Mouse (Mus musculus) CD4-positive, CD25-positive, alpha-beta regulatory T cell, adult 2 months (primary cell): ENCODE measurements at regions not wholly inside any gene's neighbourhood (a gene's known extent, or its start where the extent isn't known, plus 50 kb on each side); places are given as distances from the start of the nearest gene placed in this dataset.
A peak's percentile ranks its signal among the peaks of the same experiment; 100 is the strongest.

Source experiments
- DNase-seq: peaks from one replicate; pipeline ENCODE4 v3.0.0-alpha.2; 2012; ENCODE audit warnings: low read depth, low spot score

DNA sequence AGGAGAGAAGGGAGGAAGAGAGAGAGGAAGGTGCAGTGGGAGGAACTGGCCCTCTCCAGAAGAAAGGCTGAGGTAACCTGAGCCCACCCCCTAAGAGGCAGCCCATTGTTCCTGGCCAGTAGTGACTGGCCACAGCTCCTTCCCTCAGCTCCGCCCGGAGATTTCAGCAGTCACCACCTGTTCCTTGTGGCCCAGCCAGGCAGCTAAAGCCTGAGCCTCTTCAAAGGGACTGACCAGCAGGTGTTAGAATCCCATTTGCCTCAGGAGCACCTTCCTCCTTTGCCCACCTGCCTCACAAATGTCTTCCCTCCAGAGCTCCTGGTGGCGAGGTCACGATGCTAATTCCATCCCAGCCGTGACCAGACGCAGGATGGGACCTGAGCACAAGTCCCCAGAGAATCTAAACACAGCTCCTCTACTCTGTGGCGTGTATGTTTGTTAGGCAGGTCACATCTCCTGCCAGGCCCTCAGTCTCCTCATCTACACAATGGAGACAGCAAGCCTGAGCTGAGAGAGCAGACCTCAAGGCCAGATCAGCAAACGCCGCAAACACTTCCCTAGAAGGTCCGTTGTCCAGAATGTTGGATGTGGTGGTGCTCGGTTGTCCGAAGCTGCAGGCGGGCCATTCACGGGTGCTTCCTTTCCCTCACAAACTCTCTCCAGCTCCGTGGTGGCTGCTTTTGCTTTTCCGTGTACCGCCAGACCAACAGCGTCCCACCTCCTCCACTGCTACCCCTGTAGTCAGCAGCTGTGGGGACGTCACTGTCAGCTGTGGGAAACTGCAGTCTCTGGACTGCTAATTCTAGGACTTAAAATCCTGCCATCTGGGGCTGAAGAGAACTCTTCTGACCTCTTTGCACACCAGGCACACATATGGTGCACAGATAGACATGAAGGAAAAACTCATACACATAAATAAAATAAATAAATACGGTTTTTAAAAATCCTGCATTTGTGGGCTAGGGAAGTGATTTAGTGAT lies 145.8 kb upstream of the Rad23b start:
- DNase-seq = no peak

DNA sequence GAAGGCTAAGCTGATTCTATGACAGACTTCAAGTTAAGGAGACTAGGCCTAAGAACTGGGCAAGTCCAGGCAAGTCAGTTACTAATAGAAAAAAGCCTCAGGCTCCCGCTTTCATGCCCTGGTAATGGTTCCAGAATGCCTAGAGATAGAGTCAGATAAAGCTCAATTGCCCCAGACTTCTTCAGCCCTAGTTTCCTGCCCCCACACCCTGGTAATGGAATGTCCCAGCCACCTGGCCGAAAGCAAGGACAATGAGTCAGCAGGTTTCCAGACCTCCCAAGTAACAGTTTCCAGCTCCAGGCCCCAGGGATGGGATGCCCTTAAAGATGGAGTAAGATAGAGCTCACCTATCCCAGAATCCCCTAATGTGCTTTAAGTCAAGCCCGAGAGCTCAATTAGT lies 143.6 kb upstream of the Rad23b start:
- no peak for DNase-seq

DNA sequence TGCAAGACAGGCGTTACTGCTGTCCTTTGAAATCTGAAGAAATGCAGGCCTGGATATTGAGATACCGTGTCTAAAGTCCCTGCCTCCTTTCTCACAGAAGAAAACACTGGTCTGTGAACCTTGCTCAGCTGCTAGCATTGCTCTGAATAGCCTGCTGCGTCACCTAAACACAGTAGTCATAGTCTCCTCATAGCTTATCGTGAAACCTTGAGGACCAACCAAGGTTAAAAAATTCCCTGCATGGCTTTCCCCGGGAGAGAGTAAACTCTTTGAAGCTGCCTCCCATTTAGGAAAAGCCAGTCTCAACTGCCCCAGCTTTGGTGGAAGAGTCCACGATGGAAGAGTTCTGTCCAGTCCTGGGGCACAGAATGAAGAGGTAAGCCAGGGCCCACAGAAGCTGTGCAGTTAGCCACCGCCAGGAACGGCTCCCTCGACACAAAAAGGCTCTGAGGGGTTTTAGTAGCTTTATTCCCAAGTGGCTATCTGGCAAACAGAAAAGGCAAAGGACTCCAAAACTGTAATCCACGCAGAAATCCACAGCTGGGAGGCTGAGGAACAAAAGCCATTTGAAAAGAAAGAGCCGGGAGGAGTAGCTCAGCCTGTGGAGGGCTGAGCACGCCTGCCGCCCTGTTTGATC lies 142.0 kb upstream of the Rad23b start:
- DNase-seq = no peak

DNA sequence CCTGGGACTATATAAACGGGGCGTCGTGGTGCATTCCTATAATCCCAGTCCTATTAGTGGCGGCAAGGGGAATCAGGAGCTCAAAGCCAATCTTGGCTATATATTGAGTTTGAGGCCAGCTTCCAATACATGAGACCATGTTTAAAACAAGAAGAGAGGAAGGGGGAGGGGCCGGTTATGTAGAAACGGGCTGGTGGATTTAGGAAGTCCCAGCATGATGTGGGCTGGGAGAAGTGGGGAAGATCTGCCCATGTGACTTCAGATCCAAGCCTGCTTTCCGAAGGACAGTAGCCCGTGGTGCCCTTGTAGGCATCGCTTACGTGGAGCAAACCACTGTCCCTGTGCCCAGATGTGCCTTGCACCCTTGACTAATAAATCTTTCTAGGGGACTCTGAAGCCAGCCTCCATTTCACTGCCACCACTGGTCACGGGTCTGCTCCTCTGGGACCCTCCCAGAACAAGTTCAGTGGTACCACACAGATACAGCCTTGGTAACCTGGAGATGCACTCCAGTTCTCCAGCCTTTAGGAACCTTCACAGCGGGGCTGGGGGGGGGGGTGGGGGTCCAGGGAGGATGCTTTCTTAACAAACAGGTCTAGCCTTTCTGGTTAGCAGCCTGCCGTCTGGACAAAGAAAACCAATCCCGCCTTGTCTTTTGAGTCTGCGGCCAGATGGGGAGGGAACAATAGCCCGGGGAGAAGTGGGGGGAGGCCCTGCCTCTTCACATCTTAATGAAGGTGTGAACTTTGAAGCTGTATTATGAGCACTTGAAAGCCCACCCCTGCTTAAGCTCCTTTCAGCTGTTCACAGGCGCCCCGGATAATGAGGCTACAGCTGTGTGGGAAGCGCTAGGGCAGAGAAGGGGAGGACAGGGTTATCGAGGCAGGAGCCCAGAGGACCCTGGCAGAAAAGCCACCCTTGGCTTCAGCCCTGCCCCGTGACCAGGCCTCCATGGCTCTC lies 141.2 kb upstream of the Rad23b start:
- DNase-seq = no peak

DNA sequence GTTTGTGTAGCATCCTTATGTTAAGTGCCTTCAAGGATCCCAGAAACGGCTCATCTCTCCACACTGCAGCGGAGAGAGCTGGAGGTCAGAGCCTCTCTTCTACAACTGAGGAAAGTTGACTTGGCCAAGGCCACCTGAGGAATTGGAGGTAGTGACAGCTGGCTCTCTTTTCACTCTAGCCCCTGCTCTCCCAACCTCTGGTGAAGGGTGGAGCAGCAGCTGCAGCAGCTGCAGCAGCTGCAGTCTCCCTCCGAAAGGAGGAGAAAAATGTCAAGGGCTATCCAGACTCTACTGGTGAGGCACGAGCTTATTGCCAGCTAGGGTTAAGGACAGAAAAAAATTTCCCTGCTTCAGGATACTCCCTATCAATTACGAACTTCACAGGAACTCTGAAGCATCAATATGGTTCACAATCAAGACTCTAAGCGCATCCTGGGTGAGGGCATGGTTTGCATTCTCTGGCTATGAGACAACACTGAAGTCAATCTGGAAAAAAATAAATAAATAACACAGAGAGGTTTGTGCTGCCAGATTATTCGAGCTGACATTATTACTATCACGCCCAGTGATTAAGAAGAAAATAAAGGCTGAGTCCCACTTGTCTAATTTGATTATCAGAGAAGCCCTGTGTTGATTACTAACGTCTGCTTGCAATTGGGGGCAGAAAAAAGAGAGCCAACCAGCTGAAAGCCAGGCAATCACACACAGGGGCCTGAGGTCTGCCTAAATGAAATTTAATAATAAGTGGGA lies 134.2 kb upstream of the Rad23b start:
- DNase-seq = no peak

DNA sequence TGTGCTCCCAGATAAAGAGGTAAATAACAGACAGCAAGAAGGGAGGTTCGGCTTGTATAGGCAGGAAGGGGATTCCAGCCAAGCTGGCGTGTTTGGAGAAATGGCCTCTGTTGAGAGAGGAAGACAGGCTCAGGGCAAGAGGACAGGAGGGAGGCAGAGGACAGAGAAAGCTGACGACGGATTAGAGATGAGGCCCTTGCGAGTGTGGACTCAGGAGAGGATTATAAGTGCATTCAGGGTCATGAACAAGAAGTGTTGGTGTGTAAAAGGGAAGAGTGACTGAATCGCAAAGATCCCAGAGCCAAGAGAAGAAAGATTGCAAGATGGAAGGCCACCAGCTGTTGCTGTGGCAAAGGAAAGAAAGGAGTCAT lies 133.7 kb upstream of the Rad23b start:
- DNase-seq = no peak

DNA sequence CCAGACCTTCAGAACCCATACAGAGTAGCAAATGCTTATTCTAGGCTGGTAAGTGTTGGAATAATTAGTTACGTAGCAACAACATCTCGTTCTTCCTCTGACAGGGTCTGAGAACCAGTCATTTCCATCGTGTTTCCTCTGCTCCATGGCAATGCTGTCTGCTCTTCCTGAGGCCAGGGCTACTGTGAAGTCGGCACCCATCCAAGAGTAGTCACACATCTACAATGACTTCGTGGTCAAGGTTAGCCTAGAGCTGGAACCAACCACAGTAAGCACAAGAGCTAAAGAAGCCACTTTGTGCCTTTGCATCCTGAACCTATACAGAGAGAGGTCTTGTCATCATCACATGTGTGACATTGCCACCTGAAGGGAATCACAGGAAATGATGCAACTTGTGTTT lies 124.1 kb upstream of the Rad23b start:
- no peak for DNase-seq

DNA sequence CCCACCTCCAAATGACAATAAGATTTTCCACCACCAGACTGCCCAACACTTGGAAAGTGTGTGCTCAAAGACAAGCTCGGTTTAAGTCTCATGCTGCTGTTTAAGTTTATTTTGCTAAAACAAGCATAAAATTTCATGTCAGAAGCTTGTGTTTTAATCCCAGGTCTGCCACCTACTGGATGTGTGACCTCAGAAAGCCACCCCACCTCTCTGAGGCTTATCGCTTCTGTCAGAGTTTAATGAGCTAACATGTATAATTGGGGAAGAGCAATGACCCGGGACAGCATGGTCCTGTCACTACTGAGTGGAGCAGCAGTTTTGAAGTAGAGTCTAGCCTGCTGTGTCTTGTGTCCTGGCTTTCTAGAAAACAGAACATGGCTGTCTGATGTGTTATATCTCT lies 122.4 kb upstream of the Rad23b start:
- no peak for DNase-seq

DNA sequence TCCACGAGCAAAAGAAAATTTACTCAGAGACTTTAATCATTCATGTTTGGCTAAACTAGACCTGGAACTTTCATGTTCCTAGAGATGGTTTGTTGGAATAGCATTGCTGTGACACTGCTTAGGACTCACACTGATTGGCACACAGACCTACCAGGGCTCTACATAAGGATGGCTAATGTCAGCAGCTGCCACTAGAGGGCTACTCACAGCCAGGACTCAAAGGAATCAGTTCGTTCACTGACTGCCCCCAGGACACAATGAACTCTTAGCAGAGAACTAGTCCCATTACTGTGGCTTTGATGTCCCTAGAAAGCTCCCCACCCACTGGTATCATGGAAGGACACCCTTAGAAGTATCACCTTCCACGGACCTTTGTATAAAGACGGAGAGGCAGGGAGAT lies 118.3 kb upstream of the Rad23b start:
- DNase-seq = peak; percentile 37

DNA sequence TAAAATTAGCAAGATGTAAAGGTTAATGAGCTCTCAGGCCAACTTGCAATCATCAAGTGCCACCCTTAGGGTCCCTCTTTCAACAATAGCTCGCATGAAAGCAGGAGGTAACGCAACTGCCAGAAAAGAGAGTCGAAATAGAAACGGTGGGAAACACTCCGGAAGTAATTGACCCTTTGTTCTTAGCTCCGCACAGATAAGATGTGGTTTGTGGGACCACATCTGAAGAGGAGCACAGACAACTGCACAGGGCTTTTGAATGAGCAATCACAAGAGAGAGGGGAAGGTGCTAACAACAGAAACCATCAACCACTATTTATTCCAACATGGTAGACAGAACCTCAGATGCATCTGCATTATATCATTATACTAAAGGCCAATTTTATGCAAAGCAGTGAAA lies 112.0 kb upstream of the Rad23b start:
- peak; percentile 3 for DNase-seq

DNA sequence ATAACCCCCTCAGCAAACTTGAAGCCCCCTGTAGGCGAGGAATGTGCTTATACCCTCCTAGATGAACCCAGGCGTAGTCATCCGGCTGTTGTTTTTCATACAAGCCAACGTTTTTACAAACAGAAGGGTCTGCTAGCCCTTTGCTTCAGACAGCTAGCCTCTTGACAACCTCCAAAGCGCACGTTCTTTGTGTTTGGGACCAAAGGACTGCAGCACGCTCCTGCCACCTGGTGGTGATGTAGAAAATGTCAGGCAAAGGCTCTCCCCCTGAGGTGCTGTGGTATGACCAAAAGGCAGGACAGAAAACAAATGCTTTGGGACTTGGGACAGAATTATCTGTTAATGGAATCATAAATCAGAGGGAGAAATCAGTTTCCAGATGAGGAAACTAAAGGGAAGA lies 109.4 kb upstream of the Rad23b start:
- DNase-seq = peak; percentile 76

DNA sequence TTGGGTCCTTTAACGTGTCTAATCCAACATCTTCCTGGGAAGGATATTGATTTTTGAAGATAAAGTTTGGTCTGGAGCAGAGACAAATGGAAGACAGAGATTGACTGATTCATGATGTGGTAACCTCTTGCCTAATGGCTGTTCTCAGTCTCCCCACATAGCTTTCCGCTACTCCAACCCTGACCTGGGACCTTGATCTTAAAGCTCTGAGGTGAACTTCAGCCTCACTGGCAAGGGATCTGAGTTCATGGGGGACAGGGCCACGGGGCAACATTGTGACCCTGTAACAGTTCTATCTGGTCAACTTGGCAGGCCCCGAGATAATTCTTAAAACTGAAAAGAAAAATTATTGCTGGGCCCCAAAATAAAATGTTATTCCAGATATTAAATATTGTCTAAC lies 107.5 kb upstream of the Rad23b start:
- no peak for DNase-seq

DNA sequence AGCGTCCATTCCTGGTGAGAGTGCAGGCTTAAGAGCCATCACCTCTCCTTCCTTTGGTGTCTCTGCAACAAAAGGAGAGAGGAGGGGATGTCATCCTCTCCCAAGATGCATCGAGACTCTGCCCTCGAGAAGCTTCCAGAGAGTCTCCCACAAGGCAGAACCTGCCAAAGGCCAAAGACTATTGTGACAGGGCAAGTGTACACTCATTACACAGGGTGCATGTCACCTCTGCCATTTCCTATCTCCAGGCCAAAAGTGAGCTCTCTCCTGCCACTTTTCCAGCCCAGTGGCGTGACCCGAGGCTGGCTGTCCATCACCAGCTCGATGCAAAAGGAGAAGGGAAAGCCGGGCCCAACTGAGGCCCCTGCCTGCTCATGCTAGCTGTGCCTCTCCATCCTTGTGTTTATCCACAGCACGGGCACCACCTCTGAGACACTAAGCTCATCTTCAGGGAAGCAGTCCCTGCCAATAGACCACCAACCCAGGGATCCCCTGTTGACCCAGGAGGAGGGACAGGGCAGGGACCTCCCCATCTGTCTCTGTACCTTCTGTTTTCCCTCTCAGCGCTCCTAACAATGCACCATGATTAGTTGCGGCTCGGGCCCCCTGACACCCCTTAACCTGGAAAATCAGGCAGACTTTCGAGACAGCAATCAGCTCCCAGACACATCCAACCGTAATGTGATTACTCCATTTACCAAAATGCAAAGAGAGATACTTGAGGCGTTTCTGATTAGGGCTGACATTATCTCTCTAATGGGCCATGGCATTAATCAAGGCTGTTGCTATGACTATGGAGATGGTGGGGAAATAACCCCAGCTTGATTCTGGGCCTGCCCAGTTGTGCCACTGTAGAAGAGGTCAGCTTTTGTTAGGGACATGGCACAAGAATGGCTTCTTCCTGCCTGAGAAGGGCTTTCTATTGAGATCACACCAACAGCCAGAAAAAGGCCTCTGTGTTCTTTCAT lies 106.5 kb upstream of the Rad23b start:
- DNase-seq = no peak

DNA sequence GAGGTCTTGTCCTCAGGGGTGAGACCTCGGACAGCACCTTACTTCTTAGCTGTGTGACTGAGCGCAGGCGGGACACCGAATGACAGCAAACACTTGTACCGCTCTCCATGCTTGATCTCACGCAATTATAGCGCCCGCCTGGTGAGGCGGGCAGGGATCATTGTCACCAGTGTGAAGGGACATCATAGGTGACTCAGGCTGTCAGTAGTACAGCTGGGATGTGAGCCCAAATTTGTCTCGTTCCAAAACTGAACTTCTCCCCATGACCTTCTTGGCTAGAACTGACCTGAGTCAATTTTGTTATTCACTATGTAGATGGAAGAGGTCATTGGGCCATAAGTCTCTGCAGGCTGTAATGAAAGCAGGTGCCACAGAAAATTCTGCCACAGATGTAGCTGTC lies 104.1 kb upstream of the Rad23b start:
- DNase-seq = no peak

DNA sequence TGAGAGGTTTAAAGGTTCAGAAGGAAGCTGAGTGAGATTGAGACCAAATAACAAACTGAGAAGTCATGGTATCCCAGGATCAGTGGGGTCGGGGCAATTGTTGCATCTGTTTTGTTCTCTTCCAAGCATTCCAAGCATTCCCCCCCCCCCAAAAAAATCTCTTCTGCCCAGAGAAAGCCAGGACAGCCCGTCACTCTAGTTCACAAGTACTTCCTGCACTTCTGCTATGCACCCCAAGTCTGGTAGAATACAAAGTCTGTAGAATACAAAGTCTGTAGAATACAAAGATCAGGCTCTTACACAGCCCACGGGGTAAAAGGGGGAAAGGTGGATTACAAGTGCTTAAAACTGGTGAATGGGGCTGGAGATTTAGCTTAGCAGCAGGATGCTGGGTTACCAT lies 99.5 kb upstream of the Rad23b start:
- DNase-seq = no peak

DNA sequence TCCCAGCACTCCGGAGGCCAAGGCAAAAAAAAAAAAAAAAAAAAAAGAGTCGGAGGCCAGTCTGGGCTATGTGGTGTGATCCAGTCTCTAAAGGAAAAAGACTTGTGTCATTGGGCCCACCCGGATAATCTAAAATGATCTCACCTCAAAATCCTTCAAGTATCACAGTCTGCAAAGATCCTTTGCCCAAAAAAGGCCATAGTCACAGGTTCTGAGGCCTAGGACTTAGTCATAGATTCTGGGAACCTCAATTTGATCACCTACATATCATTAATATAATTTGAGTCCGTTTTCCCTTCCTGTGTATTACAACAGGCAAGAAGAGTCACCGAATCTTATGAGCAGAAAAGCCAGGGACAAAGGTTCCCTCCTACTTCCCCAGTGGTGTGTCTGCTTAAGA lies 98.3 kb upstream of the Rad23b start:
- DNase-seq = no peak

DNA sequence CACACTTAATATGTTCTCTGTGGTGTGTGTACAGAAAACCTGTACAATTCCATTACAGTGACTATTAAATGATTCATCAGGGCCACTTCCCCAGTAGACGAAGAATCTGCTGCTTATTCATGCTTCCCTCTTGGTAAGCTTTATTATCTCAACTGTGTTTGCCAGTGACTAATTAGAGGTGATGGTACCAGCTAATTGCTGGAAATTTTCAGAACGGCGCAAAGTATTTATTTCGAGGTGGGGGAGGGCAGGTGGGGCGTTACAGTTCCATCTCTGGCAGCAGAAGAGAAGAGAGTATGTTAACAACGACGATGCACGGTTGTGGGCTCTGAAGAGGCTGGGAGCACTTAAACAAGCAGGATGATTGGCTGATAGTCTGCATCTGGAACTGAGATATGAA lies 96.1 kb upstream of the Rad23b start:
- DNase-seq = no peak

DNA sequence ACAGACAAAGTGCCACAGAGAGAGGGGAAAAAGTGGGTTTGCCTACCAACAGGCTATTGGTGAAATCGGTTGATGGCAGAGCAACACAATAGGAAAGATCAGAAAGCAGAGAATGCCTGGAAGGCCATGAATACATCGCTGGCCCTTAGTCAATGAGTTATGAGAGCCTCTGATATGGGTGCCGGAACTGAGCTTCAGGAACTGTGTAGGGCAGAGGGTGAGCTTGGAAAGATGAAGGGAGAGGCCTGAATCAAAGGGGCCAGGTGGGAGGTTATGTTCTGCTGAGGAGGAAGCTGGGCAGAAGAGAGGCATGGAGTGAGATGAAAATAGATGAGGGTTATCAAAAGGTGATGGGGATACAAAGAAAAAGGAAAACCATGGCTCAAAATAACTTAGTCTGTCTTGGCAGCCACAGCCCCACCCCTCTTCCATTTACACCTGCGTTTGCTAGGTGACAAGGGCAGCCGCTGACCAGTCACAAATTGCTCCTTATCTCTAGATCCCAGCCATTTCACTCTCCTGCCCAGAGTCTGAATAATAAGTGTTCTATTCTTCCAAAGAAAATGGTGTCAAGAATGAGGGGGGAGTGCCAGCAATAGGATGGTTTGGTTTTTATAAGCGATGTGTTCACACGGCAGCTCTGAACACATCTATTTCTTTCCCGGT lies 77.7 kb upstream of the Rad23b start:
- DNase-seq = no peak

DNA sequence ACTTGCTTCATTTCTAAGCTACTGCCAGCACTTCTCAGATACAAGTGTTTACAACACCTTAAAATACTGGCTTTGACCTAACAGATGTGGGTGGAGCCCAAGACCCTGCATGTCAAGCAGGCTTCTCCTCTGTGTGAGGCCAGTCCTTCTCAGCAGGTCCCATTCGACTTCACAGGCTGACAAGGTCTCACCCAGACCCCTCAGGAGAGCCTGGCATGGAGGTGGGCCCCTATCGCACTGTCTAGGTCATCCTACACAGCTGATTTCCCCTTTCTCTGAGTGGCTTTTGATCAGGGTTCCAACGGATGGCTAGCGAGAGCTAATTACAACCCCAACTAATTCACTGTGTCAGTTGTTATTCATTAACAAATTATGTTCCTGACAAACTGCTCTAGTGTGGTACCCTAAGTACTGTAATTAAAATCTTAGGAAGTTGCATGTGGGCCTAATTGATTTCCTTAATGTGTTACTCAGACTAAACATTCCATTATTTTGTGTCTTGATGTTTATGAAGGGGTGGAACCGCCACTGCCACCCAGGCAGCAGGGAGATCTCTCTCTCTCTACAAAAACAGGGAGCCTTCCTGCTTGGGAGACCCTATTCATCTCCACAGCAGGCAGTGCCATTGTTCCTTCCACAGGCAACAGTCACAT lies 73.4 kb upstream of the Rad23b start:
- DNase-seq = no peak
